Mouse (Mus musculus): Measurements from ENCODE around the gene Ppp1r17. TPM values are rescaled to one million over a fixed set of nuclear protein-coding genes. Genes with fewer than 3 reads are reported as not detected.

Ppp1r17 gene
- not detected in 2 replicates for polyA plus RNA-seq (2012; ENCODE audit: insufficient read depth, insufficient read length, low replicate concordance, missing spikeins)

- Histone ChIP-seq H3K4me3 (ENCODE audit: insufficient read depth, low read depth, low read length) (no peak within 1 kb of the TSS; the same call in 1 of the 2 replicates), H3K4me1 (ENCODE audit: control insufficient read depth, insufficient read depth, low read length) (peaks cover 6% of the 10 kb centered on the region), H3K27ac (ENCODE audit: insufficient read depth, low read depth, low read length) (no peak within 1 kb of the TSS)
- TF ChIP-seq POLR2A (IDR thresholded peaks at IDR 0.05; ENCODE audit: insufficient read depth, low read depth, low read length) (no peak), CTCF (IDR thresholded peaks at IDR 0.05; ENCODE audit: insufficient read depth, low read depth, low read length) (no peak)
- 57% methylated on average over 16 of the region's 16 CpGs for WGBS
These were observed at the start of gene Ppp1r17 for GRCm38 (mm10) chr6:56017291-56017994. TSS of gene Ppp1r17 (plus strand) at chr6:56017497.

- TF ChIP-seq POLR2A (IDR thresholded peaks at IDR 0.05; ENCODE audit: insufficient read depth, low read depth, low read length) (no peak), CTCF (IDR thresholded peaks at IDR 0.05; ENCODE audit: insufficient read depth, low read depth, low read length) (no peak)
- no peak overlapping the region for H3K27ac ChIP-seq (ENCODE audit: insufficient read depth, low read depth, low read length)
- no peaks in the 10 kb centered on the region for H3K4me1 ChIP-seq (ENCODE audit: control insufficient read depth, insufficient read depth, low read length)
- no peak overlapping the region for H3K4me3 ChIP-seq (ENCODE audit: insufficient read depth, low read depth, low read length)
These were observed 44.3 kb upstream of the Ppp1r17 start for GRCm38 (mm10) chr6:55972998-55973397.

- Histone ChIP-seq H3K27ac (ENCODE audit: insufficient read depth, low read depth, low read length) (no peak overlapping the region), H3K4me1 (ENCODE audit: control insufficient read depth, insufficient read depth, low read length) (no peaks in the 10 kb centered on the region), H3K4me3 (ENCODE audit: insufficient read depth, low read depth, low read length) (no peak overlapping the region)
- TF ChIP-seq POLR2A (IDR thresholded peaks at IDR 0.05; ENCODE audit: insufficient read depth, low read depth, low read length) (no peak), CTCF (IDR thresholded peaks at IDR 0.05; ENCODE audit: insufficient read depth, low read depth, low read length) (no peak)
- 83% methylated on average over 2 of the region's 2 CpGs for WGBS
These were observed 37.5 kb upstream of the Ppp1r17 start for GRCm38 (mm10) chr6:55979766-55980165.

GRCm38 (mm10) chr6:56008711-56009110, 8.6 kb upstream of the Ppp1r17 start:
- no peaks in the 10 kb centered on the region for H3K4me1 ChIP-seq (ENCODE audit: control insufficient read depth, insufficient read depth, low read length)
- no peak overlapping the region for H3K27ac ChIP-seq (ENCODE audit: insufficient read depth, low read depth, low read length)
- no peak overlapping the region for H3K4me3 ChIP-seq (ENCODE audit: insufficient read depth, low read depth, low read length)
- TF ChIP-seq POLR2A (IDR thresholded peaks at IDR 0.05; ENCODE audit: insufficient read depth, low read depth, low read length) (no peak), CTCF (IDR thresholded peaks at IDR 0.05; ENCODE audit: insufficient read depth, low read depth, low read length) (no peak)
- WGBS = 68% methylated on average over 4 of the region's 4 CpGs

GRCm38 (mm10) chr6:56012384-56012783, 4.9 kb upstream of the Ppp1r17 start:
- Histone ChIP-seq H3K4me3 (ENCODE audit: insufficient read depth, low read depth, low read length) (no peak overlapping the region), H3K27ac (ENCODE audit: insufficient read depth, low read depth, low read length) (no peak overlapping the region), H3K4me1 (ENCODE audit: control insufficient read depth, insufficient read depth, low read length) (0 out of 2 replicates have a peak, but pooled peaks cover 2% of the 10 kb centered on the region)
- 63% methylated on average over 5 of the region's 5 CpGs for WGBS
- no peak for TF ChIP-seq POLR2A (IDR thresholded peaks at IDR 0.05; ENCODE audit: insufficient read depth, low read depth, low read length)
- TF ChIP-seq CTCF (IDR thresholded peaks at IDR 0.05; ENCODE audit: insufficient read depth, low read depth, low read length) = no peak

GRCm38 (mm10) chr6:56019632-56020031, 2.3 kb downstream of the Ppp1r17 start:
- no peak overlapping the region for H3K27ac ChIP-seq (ENCODE audit: insufficient read depth, low read depth, low read length)
- H3K4me3 ChIP-seq (ENCODE audit: insufficient read depth, low read depth, low read length) = no peak overlapping the region
- peaks cover 6% of the 10 kb centered on the region for H3K4me1 ChIP-seq (ENCODE audit: control insufficient read depth, insufficient read depth, low read length)
- no peak for TF ChIP-seq POLR2A (IDR thresholded peaks at IDR 0.05; ENCODE audit: insufficient read depth, low read depth, low read length)
- TF ChIP-seq CTCF (IDR thresholded peaks at IDR 0.05; ENCODE audit: insufficient read depth, low read depth, low read length) = no peak
- 75% methylated on average over 2 of the region's 2 CpGs for WGBS

GRCm38 (mm10) chr6:56025533-56025932, 8.2 kb downstream of the Ppp1r17 start:
- TF ChIP-seq CTCF (IDR thresholded peaks at IDR 0.05; ENCODE audit: insufficient read depth, low read depth, low read length) (no peak), POLR2A (IDR thresholded peaks at IDR 0.05; ENCODE audit: insufficient read depth, low read depth, low read length) (no peak)
- Histone ChIP-seq H3K27ac (ENCODE audit: insufficient read depth, low read depth, low read length) (no peak overlapping the region), H3K4me1 (ENCODE audit: control insufficient read depth, insufficient read depth, low read length) (no peaks in the 10 kb centered on the region), H3K4me3 (ENCODE audit: insufficient read depth, low read depth, low read length) (no peak overlapping the region)
- WGBS = 83% methylated on average over 2 of the region's 2 CpGs

- WGBS = 39% methylated on average over 6 of the region's 6 CpGs
- H3K4me3 ChIP-seq (ENCODE audit: insufficient read depth, low read depth, low read length) = no peak overlapping the region
- no peak overlapping the region for H3K27ac ChIP-seq (ENCODE audit: insufficient read depth, low read depth, low read length)
- no peak for TF ChIP-seq CTCF (IDR thresholded peaks at IDR 0.05; ENCODE audit: insufficient read depth, low read depth, low read length)
- TF ChIP-seq POLR2A (IDR thresholded peaks at IDR 0.05; ENCODE audit: insufficient read depth, low read depth, low read length) = no peak
- no peaks in the 10 kb centered on the region for H3K4me1 ChIP-seq (ENCODE audit: control insufficient read depth, insufficient read depth, low read length)
These were observed 10.0 kb downstream of the Ppp1r17 start for GRCm38 (mm10) chr6:56027318-56027717.

GRCm38 (mm10) chr6:56027966-56028365, 10.7 kb downstream of the Ppp1r17 start:
- no peak for TF ChIP-seq POLR2A (IDR thresholded peaks at IDR 0.05; ENCODE audit: insufficient read depth, low read depth, low read length)
- TF ChIP-seq CTCF (IDR thresholded peaks at IDR 0.05; ENCODE audit: insufficient read depth, low read depth, low read length) = no peak
- Histone ChIP-seq H3K4me1 (ENCODE audit: control insufficient read depth, insufficient read depth, low read length) (no peaks in the 10 kb centered on the region), H3K4me3 (ENCODE audit: insufficient read depth, low read depth, low read length) (no peak overlapping the region), H3K27ac (ENCODE audit: insufficient read depth, low read depth, low read length) (no peak overlapping the region)
- 57% methylated on average over 5 of the region's 5 CpGs for WGBS
